Mouse (Mus musculus) bone marrow, adult 2 months (tissue): ENCODE measurements around the gene Slc17a1. TPM values are rescaled to one million over a fixed set of nuclear protein-coding genes. Genes with fewer than 3 reads are reported as not detected.
A peak's percentile ranks its signal among the peaks of the same experiment; 100 is the strongest.

Experiments used
- H3K27ac ChIP-seq: fragments of 200-500 bp; 2 replicates; pipeline ENCODE4 v1.5.1; 2012; ENCODE audit warnings: low read depth, mild to moderate bottlenecking, control low read depth, inconsistent platforms, low read length; ENCODE audit not compliant: control insufficient read depth, poor library complexity, insufficient read depth
- H3K4me1 ChIP-seq: fragments of 200-500 bp; 2 replicates; pipeline ENCODE4 v1.6.1; 2011; ENCODE audit warnings: low read length; ENCODE audit not compliant: control insufficient read depth, insufficient read depth
- H3K4me3 ChIP-seq: fragments of 200-500 bp; replicated peaks from 2 replicates; pipeline ENCODE3; 2011; ENCODE audit warnings: mild to moderate bottlenecking, low read depth, low read length, control low read depth; ENCODE audit not compliant: control insufficient read depth
- CTCF ChIP-seq: fragments of 200-500 bp; IDR thresholded peaks from 2 replicates; pipeline ENCODE4 v1.5.1; 2011; ENCODE audit warnings: low read length, control low read depth; ENCODE audit not compliant: control insufficient read depth, insufficient read depth
- POLR2A ChIP-seq: fragments of 200-500 bp; IDR thresholded peaks from 2 replicates; pipeline ENCODE4 v1.6.1; 2011; ENCODE audit warnings: low read depth, mild to moderate bottlenecking, control low read depth, low read length, borderline replicate concordance; ENCODE audit not compliant: control insufficient read depth
- WGBS: fragments of 180-500 bp; shearing (Covaris S2); methylation state at CpG from one replicate; pipeline ENCODE4 v1.1.7; 2018; 5-methylcytosine and 5-hydroxymethylcytosine counted together
- polyA plus RNA-seq: library from polyadenylated mRNA; stranded (reverse); fragments of >200 nt; gene quantifications from 2 replicates; pipeline ENCODE4 v1.2.4, GENCODE M21; 2011; ENCODE audit warnings: low replicate concordance; ENCODE audit not compliant: missing spikeins, insufficient read depth, insufficient read length

Gene Slc17a1
- polyA plus RNA-seq, 1 experiment, result not detected

DNA sequence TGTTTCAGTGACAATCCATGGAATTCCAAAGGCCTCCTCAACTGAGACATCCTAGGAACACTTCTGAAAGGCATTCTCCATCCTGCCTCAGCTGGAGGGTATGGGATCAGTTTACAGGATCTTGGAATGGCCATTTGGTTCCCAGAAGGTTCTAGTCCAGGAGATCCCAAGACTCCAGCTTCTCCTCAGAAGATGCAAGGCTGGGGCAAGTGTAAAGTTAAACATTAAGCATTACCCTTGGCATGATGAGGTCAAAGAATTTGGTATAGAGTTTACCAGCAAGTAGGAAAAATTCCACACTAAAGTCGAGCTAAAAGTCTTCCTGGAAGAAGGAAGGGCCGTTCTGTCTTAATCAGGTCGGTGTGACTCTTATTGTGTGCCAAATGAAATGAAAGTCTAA, 2.4 kb downstream of the Slc17a1 start:
- Histone ChIP-seq H3K27ac (no peak overlapping the region), H3K4me3 (no peak overlapping the region), H3K4me1 (no peaks in the 10 kb centered on the region; the same call in 1 of the 2 replicates)
- WGBS, result 83% methylated on average over 3 of the region's 3 CpGs
- TF ChIP-seq CTCF (no peak), POLR2A (no peak)

DNA sequence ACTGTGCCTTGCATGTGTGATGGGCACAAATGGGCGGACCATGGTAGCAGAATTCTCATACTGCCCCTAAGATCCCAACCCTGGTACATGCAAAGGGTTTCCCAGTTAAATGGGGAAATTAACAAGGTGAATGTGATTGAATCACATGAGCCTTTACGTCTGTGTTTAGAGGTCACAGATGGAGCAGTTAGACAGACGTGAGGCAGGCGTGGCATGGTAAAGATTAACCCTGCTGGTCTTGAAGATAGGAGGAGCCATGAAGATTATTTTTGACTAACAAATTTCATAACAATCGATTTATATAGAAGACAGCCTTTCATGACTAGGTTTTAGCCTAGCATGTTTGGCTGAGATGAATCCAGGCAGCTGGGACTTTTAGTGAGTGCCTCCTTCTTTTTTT, 5.6 kb downstream of the Slc17a1 start:
- H3K4me3 ChIP-seq, result no peak overlapping the region
- H3K4me1 ChIP-seq, result no peaks in the 10 kb centered on the region; the same call in 1 of the 2 replicates
- 66% methylated on average over 5 of the region's 5 CpGs for WGBS
- H3K27ac ChIP-seq, result no peak overlapping the region
- TF ChIP-seq POLR2A (no peak), CTCF (no peak)

- TF ChIP-seq POLR2A, result no peak
- TF ChIP-seq CTCF, result no peak
- Histone ChIP-seq H3K4me3 (no peak overlapping the region), H3K4me1 (no peaks in the 10 kb centered on the region; the same call in 1 of the 2 replicates), H3K27ac (no peak overlapping the region)
- WGBS, result 48% methylated on average over 3 of the region's 3 CpGs
Observed at GRCm38 (mm10) chr13:23879106-23879505, 11.6 kb downstream of the Slc17a1 start.

DNA sequence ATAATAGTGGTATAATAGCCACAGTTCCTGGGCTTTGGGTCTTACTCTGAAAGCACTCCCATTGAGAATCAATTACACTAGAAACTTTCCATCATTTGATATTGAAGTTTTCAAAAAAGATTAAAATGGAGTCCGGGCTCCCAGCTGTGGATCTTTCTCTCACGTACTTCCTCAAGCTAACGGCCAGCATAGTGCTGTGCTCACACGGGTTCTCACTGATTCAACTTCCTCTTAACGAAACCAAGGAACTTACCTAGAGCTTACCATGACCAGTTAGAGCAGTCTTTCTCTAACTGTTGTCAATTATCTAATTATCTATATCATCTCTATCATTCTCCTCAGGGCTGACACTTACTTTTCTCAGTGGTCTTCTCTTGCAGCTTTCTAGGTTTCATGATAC, 12.1 kb downstream of the Slc17a1 start:
- no peak overlapping the region for H3K4me3 ChIP-seq
- WGBS, result 4% methylated on average over 5 of the region's 5 CpGs
- no peak for TF ChIP-seq CTCF
- H3K4me1 ChIP-seq, result no peaks in the 10 kb centered on the region; the same call in 1 of the 2 replicates
- no peak overlapping the region for H3K27ac ChIP-seq

DNA sequence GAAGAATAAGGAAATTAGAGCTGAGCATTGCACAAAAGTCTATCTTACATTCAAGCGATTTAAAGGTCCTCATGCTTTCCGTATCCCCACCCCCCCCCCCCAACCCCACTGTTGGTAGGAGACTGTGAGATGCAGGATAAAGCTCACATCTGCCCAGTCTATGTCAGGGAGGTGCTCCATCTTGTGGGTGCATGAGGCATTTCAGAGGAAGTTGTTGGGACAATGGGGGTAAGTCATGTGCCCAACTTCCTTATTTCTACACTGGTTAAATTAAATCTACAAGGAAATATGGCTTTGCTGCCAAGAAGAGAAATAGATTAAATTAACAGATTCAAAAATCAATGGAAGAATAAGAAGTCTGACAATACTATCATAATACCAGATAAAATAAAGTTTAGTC, 18.0 kb downstream of the Slc17a1 start:
- no peak overlapping the region for H3K4me3 ChIP-seq
- H3K27ac ChIP-seq, result no peak overlapping the region
- WGBS, result 2% methylated on average over 2 of the region's 2 CpGs
- TF ChIP-seq POLR2A, result no peak
- TF ChIP-seq CTCF, result peak; percentile 63
- no peaks in the 10 kb centered on the region; the same call in 1 of the 2 replicates for H3K4me1 ChIP-seq

DNA sequence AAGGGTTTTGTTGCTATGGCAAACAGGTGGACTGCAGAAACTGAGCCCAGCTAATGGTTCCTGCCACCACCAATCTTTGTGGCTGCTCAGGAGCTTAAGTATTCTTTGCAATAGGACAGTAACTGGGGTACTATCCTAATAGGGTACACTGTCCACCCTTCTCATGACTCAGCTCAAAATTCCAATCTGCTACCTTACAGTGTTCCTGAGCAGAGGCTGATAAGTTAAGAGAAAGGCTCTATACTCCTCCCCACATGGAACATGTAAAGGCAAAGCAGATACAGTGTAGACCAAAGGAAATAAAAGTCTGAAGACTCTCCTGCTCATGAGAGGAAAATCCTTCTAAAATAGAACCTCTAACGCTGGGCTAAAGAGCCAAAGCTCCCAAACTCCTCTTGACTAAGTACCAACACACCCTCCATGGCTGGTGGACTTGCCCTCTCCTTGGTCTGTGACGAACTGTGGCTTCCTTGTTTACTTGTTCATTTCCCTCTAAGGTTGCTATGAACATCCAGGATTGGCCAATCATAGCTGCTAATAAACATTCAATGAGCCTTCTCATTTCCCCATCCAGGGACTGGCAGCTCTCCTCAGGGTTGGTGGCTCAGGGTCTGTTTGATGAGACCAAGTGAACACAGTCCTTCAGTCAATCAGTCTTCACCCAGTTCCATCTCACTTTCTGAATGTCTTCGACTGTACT, 19.6 kb downstream of the Slc17a1 start:
- H3K27ac ChIP-seq, result no peak overlapping the region
- H3K4me3 ChIP-seq, result no peak overlapping the region
- WGBS, result 60% methylated on average over 3 of the region's 3 CpGs
- H3K4me1 ChIP-seq, result no peaks in the 10 kb centered on the region; the same call in 1 of the 2 replicates
- no peak for TF ChIP-seq CTCF
- no peak for TF ChIP-seq POLR2A

GRCm38 (mm10) chr13:23889011-23889605, 21.6 kb downstream of the Slc17a1 start:
- H3K4me1 ChIP-seq, result no peaks in the 10 kb centered on the region; the same call in 1 of the 2 replicates
- 72% methylated on average over 6 of the region's 6 CpGs for WGBS
- no peak for TF ChIP-seq POLR2A
- TF ChIP-seq CTCF, result no peak
- H3K4me3 ChIP-seq, result no peak overlapping the region
- no peak overlapping the region for H3K27ac ChIP-seq

GRCm38 (mm10) chr13:23892592-23893268, 25.2 kb downstream of the Slc17a1 start:
- no peak overlapping the region for H3K27ac ChIP-seq
- H3K4me1 ChIP-seq, result no peaks in the 10 kb centered on the region; the same call in 1 of the 2 replicates
- no peak overlapping the region for H3K4me3 ChIP-seq
- TF ChIP-seq CTCF (no peak), POLR2A (no peak)
- 66% methylated on average over 9 of the region's 9 CpGs for WGBS
